Mouse (Mus musculus): ENCODE results near the gene Ube2ql1.

The Ube2ql1 gene

GRCm38 (mm10) chr13:69739759-69740135 is at the start of gene Ube2ql1:
Ube2ql1 (minus strand) TSS chr13:69739889.
- peak; percentile 95 for DNase-seq

- DNase-seq = no peak
Observed at GRCm38 (mm10) chr13:69788704-69789103, 49.0 kb upstream of the Ube2ql1 start.

GRCm38 (mm10) chr13:69778221-69778620 is 38.5 kb upstream of the Ube2ql1 start:
- no peak for DNase-seq

- no peak for DNase-seq
Observed at GRCm38 (mm10) chr13:69772358-69772757, 32.7 kb upstream of the Ube2ql1 start.

- DNase-seq = no peak
Observed at GRCm38 (mm10) chr13:69770538-69771456, 31.1 kb upstream of the Ube2ql1 start.

- DNase-seq = no peak
Observed at GRCm38 (mm10) chr13:69768152-69768551, 28.5 kb upstream of the Ube2ql1 start.

GRCm38 (mm10) chr13:69764646-69765045 is 25.0 kb upstream of the Ube2ql1 start:
- DNase-seq = no peak

GRCm38 (mm10) chr13:69761393-69761792 is 21.7 kb upstream of the Ube2ql1 start:
- DNase-seq = peak; percentile 91

- no peak for DNase-seq
Observed at GRCm38 (mm10) chr13:69758979-69759378, 19.3 kb upstream of the Ube2ql1 start.

GRCm38 (mm10) chr13:69752875-69753274 is 13.2 kb upstream of the Ube2ql1 start:
- no peak for DNase-seq

- no peak for DNase-seq
Observed at GRCm38 (mm10) chr13:69751510-69751909, 11.8 kb upstream of the Ube2ql1 start.

- no peak for DNase-seq
Observed at GRCm38 (mm10) chr13:69748756-69749155, 9.1 kb upstream of the Ube2ql1 start.

- DNase-seq = peak; percentile 91
Observed at GRCm38 (mm10) chr13:69740331-69741285, 919 bp upstream of the Ube2ql1 start.

GRCm38 (mm10) chr13:69739091-69739758 is 464 bp downstream of the Ube2ql1 start:
- DNase-seq = peak; percentile 79

GRCm38 (mm10) chr13:69738461-69738971 is 1.2 kb downstream of the Ube2ql1 start:
- DNase-seq = peak; percentile 85

GRCm38 (mm10) chr13:69737444-69738185 is 2.1 kb downstream of the Ube2ql1 start:
- DNase-seq = peak; percentile 58

GRCm38 (mm10) chr13:69732636-69733035 is 7.1 kb downstream of the Ube2ql1 start:
- DNase-seq = no peak

GRCm38 (mm10) chr13:69725376-69725775 is 14.3 kb downstream of the Ube2ql1 start:
- DNase-seq = no peak

- DNase-seq = no peak
Observed at GRCm38 (mm10) chr13:69721141-69721540, 18.5 kb downstream of the Ube2ql1 start.

- no peak for DNase-seq
Observed at GRCm38 (mm10) chr13:69717860-69718598, 21.7 kb downstream of the Ube2ql1 start.

GRCm38 (mm10) chr13:69708236-69708635 is 31.5 kb downstream of the Ube2ql1 start:
- no peak for DNase-seq
